Mouse (Mus musculus) ES-E14 (cell line): ENCODE measurements around the gene Zfhx3. TPM values are rescaled to one million over a fixed set of nuclear protein-coding genes. Genes with fewer than 3 reads are reported as not detected.

ENCODE experiments used
- DNase-seq: peaks from one replicate; pipeline ENCODE4 v3.0.0-alpha.2; 2013; ENCODE audit warnings: low read depth, low spot score
- H3K27ac ChIP-seq: 2 replicates; pipeline ENCODE4 v1.5.1; 2012; ENCODE audit warnings: low read depth, mild to moderate bottlenecking, low read length, moderate library complexity, mixed read lengths; ENCODE audit not compliant: poor library complexity, insufficient read depth, severe bottlenecking
- H3K36me3 ChIP-seq: 2 replicates; pipeline ENCODE4 v1.6.1; 2012; ENCODE audit warnings: mild to moderate bottlenecking, low read length, moderate library complexity, mixed read lengths; ENCODE audit not compliant: control insufficient read depth, poor library complexity, insufficient read depth, severe bottlenecking
- H3K4me1 ChIP-seq, 2 experiments: fragments of 150-350 bp in 1 of 2; sonication (generic) in 1 of 2; 2 replicates each; pipeline ENCODE4 v1.6.1; 2012; ENCODE audit warnings: low read length in 2 of 2, mild to moderate bottlenecking in 1 of 2, mixed read lengths in 1 of 2; ENCODE audit not compliant: control insufficient read depth in 2 of 2, insufficient read depth in 2 of 2, poor library complexity in 1 of 2
- H3K4me3 ChIP-seq, 2 experiments: fragments of 150-350 bp in 1 of 2; sonication (generic) in 1 of 2; 2 replicates each; pipeline ENCODE4 v1.5.1; 2012; ENCODE audit warnings: low read length in 2 of 2, low read depth in 1 of 2, mild to moderate bottlenecking in 1 of 2, mixed read lengths in 1 of 2; ENCODE audit not compliant: insufficient read depth in 1 of 2, poor library complexity in 1 of 2, severe bottlenecking in 1 of 2
- H3K9ac ChIP-seq: 2 replicates; pipeline ENCODE4 v1.6.1; 2012; ENCODE audit warnings: low read depth, mild to moderate bottlenecking, low read length, mixed read lengths; ENCODE audit not compliant: poor library complexity, insufficient read depth, severe bottlenecking
- H3K9me3 ChIP-seq: fragments of 150-350 bp; sonication (generic); 2 replicates; pipeline ENCODE4 v1.6.1; 2012; ENCODE audit warnings: low read depth, mild to moderate bottlenecking, low read length; ENCODE audit not compliant: control insufficient read depth, insufficient read depth
- CHD2 ChIP-seq: IDR thresholded peaks from 2 replicates; pipeline ENCODE4 v1.6.1; 2014; ENCODE audit warnings: mild to moderate bottlenecking, low read depth, low read length, inconsistent platforms
- HCFC1 ChIP-seq: IDR thresholded peaks from 2 replicates; pipeline ENCODE4 v1.6.1; 2012; ENCODE audit warnings: low read length, inconsistent platforms, borderline replicate concordance; ENCODE audit not compliant: insufficient read depth
- MAFK ChIP-seq: IDR thresholded peaks from 2 replicates; pipeline ENCODE4 v1.6.1; 2014; ENCODE audit warnings: mild to moderate bottlenecking, low read depth, low read length, inconsistent platforms; ENCODE audit not compliant: insufficient read depth
- ZC3H11A ChIP-seq: IDR thresholded peaks from 2 replicates; pipeline ENCODE4 v1.6.1; 2012; ENCODE audit warnings: low read depth, mild to moderate bottlenecking, inconsistent platforms, low read length, borderline replicate concordance
- ZNF384 ChIP-seq: IDR thresholded peaks from 2 replicates; pipeline ENCODE4 v1.6.1; 2012; ENCODE audit warnings: low read depth, low read length, inconsistent platforms
- in situ Hi-C, 2 experiments: fragments of 600-800 bp; cut with MboI; formaldehyde crosslinking; loops; one replicate each; pipeline ENCODE4 v1.15.1; 2025; ENCODE audit warnings: low sequenced_read_pairs in 2 of 2, inconsistent platforms in 1 of 2; ENCODE audit not compliant: unreplicated experiment in 2 of 2
- total RNA-seq: library from RNA; depleted of rRNA; stranded (reverse); fragments of 300-350 nt; gene quantifications from 2 replicates; pipeline ENCODE4 v1.2.3, GENCODE M21; 2012

The Zfhx3 gene
- total RNA-seq, 1 experiment = 8.8 TPM

- Histone ChIP-seq H3K27ac (no peak overlapping the region), H3K4me3 (no peak overlapping the region), H3K9me3 (no peaks in the 10 kb centered on the region), H3K36me3 (no peaks in the 10 kb centered on the region), H3K9ac (no peak overlapping the region), H3K4me1 (peaks cover 0 to 1% of the 10 kb centered on the region in 2 experiments; a peak in 1 of 4 replicates)
- in situ Hi-C loops = no loop called here
- DNase-seq = no peak
- no peak for TF ChIP-seq CHD2
- TF ChIP-seq ZNF384 = no peak
- TF ChIP-seq HCFC1 = no peak
- no peak for TF ChIP-seq MAFK
Observed at GRCm38 (mm10) chr8:108645660-108646059, 703.2 kb downstream of the Zfhx3 start.

DNA sequence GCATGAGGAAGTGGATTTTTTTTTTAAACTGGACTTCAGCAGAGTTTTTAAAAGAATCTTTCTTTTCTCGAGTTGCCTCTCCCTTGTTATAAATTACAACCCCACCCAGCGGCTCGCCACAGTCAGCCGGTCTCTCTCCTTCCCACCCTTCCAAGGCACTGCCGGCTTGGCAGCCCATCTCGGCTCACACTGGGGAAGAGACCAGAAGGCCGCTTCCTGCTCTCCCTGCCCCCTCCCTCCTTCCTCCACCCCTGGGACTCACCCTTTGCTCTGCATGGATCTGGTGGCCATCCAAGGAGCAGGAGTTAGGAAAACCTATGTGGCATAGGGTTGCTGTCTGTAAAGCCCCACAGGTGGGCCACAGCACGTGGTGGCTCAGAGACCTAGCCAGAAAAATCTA lies 705.1 kb downstream of the Zfhx3 start:
- Histone ChIP-seq H3K4me3 (no peak overlapping the region), H3K27ac (no peak overlapping the region), H3K36me3 (no peaks in the 10 kb centered on the region), H3K4me1 (peaks cover 0 to 1% of the 10 kb centered on the region in 2 experiments; a peak in 1 of 4 replicates), H3K9ac (no peak overlapping the region), H3K9me3 (no peaks in the 10 kb centered on the region)
- TF ChIP-seq ZC3H11A = no peak
- no peak for DNase-seq
- in situ Hi-C loops = no loop called here

- Histone ChIP-seq H3K9me3 (no peaks in the 10 kb centered on the region), H3K4me1 (0 out of 4 replicates have a peak, but pooled peaks cover 0 to 1% of the 10 kb centered on the region in 2 experiments), H3K27ac (no peak overlapping the region), H3K9ac (no peak overlapping the region), H3K36me3 (no peaks in the 10 kb centered on the region), H3K4me3 (no peak overlapping the region)
- no peak for TF ChIP-seq CHD2
- TF ChIP-seq MAFK = no peak
- no peak for TF ChIP-seq HCFC1
- no peak for TF ChIP-seq ZC3H11A
- no peak for TF ChIP-seq ZNF384
- in situ Hi-C loops = no loop called here
- no peak for DNase-seq
Observed at GRCm38 (mm10) chr8:108648993-108649392, 706.5 kb downstream of the Zfhx3 start.

DNA sequence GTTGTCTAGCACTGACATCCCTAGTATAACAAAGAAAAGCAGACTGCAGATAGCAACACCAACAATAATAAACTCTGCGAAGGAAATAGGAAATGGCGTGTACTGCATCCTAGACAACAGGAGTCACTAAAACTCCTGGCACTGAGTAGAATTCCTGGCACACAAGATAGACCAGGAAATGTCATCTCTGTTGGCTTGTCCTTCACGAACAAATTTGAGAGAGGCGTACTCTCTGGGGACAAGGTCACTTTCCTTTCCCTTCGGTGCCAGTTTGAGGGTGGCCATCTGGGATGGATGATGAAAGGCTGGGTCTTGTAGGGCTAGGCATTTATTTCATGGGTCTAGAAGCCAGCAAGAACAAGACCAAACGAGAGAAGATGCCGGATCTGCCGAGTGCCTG lies 708.4 kb downstream of the Zfhx3 start:
- DNase-seq = no peak
- Histone ChIP-seq H3K27ac (no peak overlapping the region), H3K9ac (no peak overlapping the region), H3K4me3 (no peak overlapping the region), H3K9me3 (no peaks in the 10 kb centered on the region), H3K4me1 (no peaks in the 10 kb centered on the region), H3K36me3 (no peaks in the 10 kb centered on the region)
- TF ChIP-seq HCFC1 (no peak), ZNF384 (no peak), MAFK (no peak), ZC3H11A (no peak), CHD2 (no peak)
- in situ Hi-C loops = no loop called here

DNA sequence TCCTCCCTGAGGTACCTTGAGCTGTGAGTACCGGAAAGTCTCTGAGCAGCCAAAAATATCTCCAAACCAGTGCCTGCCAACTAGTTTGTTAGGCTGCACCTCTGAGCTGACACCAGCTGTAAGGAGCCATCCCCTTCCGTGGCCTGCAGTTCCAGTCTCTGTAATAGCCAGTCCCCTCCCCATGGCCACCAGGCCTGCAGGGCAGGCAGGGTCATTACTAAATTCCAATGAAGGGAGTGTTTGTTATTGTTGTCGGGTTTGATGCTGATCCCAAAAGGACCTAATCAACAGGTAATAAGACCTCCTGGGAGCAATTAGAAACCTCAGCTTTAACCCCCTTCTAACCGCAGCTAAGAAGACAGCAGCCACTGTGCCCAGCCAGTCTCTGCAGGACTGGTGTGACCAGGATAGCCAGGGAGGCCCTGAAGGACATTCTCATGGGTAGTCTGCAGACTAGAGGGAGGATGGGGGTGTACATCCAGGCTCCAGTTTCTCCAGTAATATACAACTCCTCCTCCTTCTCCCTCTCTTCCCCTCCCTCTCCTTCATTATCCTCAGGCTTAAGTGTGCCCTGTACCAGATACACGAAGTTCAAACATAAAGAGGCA lies 719.1 kb downstream of the Zfhx3 start:
- no peak for TF ChIP-seq MAFK
- no peak for TF ChIP-seq CHD2
- no peak for TF ChIP-seq ZC3H11A
- no peak for TF ChIP-seq ZNF384
- Histone ChIP-seq H3K9ac (no peak overlapping the region), H3K4me1 (no peaks in the 10 kb centered on the region), H3K4me3 (no peak overlapping the region), H3K9me3 (peaks cover 10% of the 10 kb centered on the region), H3K27ac (no peak overlapping the region), H3K36me3 (no peaks in the 10 kb centered on the region)
- in situ Hi-C loops = no loop called here
- no peak for DNase-seq
